Mouse (Mus musculus) adrenal gland, postnatal 4 days (tissue): ENCODE results near the gene Surf1. TPM values are rescaled to one million over a fixed set of nuclear protein-coding genes. Genes with fewer than 3 reads are reported as not detected.
"Not testable (repeated sequence)": the region's sequence is repeated elsewhere in the genome, so short reads cannot be mapped to it uniquely, and the experiment has no call there.

Source experiments
- DNase-seq, 2 experiments: peaks; one replicate each; pipeline ENCODE4 v3.0.0; 2021 to 2022; ENCODE audit warnings: low spot score in 2 of 2, mixed read lengths in 2 of 2
- total RNA-seq, 2 experiments: library from RNA; stranded (reverse); gene quantifications; 2 replicates each; pipeline ENCODE4 v1.2.3; 2021

Surf1 gene
- total RNA-seq, 2 experiments from 2014 or later: 90.9 to 103 TPM

GRCm38 (mm10) chr2:26901834-26902400, 14.4 kb downstream of the Surf1 start:
- no peak for DNase-seq

GRCm38 (mm10) chr2:26900731-26901130, 15.6 kb downstream of the Surf1 start:
- no peak for DNase-seq

DNA sequence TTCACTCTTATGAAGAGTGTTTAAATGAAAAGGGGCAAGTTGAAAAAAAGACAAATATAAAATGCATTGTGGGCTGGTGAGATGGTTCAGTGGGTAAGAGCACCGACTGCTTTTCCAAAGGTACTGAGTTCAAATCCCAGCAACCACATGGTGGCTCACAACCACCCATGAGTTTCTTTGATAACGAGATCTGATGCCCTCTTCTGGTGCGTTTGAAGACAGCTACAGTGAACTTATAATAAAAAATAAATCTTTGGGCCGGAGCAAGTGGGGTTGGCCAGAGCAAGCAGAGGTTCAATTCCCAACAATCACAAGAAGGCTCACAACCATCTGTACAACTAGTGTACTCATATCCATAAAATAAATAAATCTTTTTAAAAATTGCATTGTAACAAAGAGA, 20.4 kb downstream of the Surf1 start:
- no peak for DNase-seq

- not testable (repeated sequence) for DNase-seq
Observed at GRCm38 (mm10) chr2:26886170-26886569, 30.2 kb downstream of the Surf1 start.

DNA sequence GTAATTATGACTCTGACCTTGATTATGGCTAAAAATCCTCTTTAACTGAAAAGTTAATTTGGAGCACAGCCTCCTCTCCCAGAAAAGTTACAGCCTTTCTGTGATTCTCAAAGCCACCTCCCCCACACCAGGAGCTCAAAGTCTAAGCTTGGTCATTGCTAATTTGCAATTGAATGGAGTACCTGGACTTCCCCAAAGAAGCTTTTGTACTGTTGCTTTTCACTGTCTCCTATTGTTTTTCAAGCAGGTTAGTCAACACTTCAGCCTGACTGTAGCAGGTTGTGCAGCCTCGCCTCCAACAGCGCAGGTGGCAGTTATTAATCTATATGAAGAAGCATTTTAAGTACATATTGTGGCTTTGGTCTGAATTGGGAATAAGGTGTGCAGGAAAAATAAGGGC, 30.8 kb downstream of the Surf1 start:
- not testable (repeated sequence) for DNase-seq

DNA sequence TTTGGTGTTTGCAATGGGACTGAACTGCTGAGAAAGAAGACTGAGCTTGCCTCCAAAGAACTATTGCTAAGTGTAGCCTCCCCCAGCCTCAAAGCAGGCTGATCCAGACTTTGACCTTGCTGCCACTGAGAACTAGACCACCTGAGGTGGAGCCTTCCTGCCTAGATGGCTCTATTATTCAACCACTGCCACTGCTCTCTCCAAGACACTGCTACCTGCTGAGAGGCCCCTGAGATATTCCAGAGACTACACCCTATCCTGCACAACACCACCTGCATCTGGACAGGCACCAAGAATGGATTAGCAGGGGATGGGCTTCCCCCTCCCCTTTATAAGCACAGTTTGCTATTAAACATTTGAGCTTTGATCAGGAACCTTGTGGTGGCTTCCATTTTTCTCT, 37.8 kb downstream of the Surf1 start:
- DNase-seq: no peak

GRCm38 (mm10) chr2:26870666-26871065, 45.7 kb downstream of the Surf1 start:
- DNase-seq: no peak

DNA sequence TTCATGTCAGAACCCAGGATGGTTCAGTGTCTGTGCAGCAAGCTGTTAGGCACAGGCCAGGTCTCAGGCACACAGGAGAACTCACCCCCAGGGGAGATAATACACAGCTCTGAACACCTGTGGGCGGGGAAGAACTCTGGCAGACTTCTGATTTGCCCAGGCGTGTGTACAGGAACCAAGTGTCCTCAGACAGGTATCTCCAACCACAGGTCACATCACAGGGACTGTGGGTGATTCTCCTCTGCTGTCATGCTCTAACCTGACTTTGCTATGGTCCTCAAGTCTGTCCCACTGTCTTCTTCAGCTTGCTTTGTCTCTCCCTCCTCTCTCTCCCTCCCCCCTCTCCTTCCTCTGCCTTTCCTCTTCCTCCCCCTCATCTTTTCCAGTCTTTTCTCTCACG, 51.5 kb downstream of the Surf1 start, which contains the start of gene Abo:
Gene Abo, minus strand, starts transcription at position 101 of the 400 bp plus-strand sequence.
- DNase-seq: no peak

Other genes starting within 250 kb of the Surf1 start
- gene Lcn4, start 245.2 kb downstream of the Surf1 start, total RNA-seq: not detected
- gene Abo, start 51.6 kb downstream of the Surf1 start, total RNA-seq: not detected
- gene Surf6, start 13.7 kb downstream of the Surf1 start, total RNA-seq: 10 to 100 TPM; 31.1 to 31.7 TPM
- gene Med22, start 5.9 kb downstream of the Surf1 start, total RNA-seq: 10 to 100 TPM; 61.2 to 65.8 TPM
- 100 to 1,000 TPM; 585 to 598 TPM for gene Rpl7a, start 5.8 kb downstream of the Surf1 start, total RNA-seq
- 10 to 100 TPM; 42.6 to 43.6 TPM for gene Surf2, start 163 bp downstream of the Surf1 start, total RNA-seq
- gene Surf4, start 17.4 kb upstream of the Surf1 start, total RNA-seq: 100 to 1,000 TPM; 151 to 163 TPM
- under 1 TPM; 0.31 to 0.73 TPM for gene Stkld1, start 17.5 kb upstream of the Surf1 start, total RNA-seq
- 10 to 100 TPM; 40.7 to 43.0 TPM for gene Rexo4, start 47.9 kb upstream of the Surf1 start, total RNA-seq
- gene Adamts13, start 56.9 kb upstream of the Surf1 start, total RNA-seq: under 1 TPM; 0.08 to 0.85 TPM
- gene Cacfd1, start 93.4 kb upstream of the Surf1 start, total RNA-seq: 10 to 100 TPM; 49.8 to 53.7 TPM
- gene Slc2a6, start 111.5 kb upstream of the Surf1 start, total RNA-seq: 1 to 10 TPM; 1.3 TPM
- gene Mymk, start 155.6 kb upstream of the Surf1 start, total RNA-seq: 1 to 10 TPM in 1 of 2 experiments, under 1 TPM in 1; 0.59 to 1.8 TPM
- gene Adamtsl2, start 162.8 kb upstream of the Surf1 start, total RNA-seq: 10 to 100 TPM in 1 of 2 experiments, 1 to 10 TPM in 1; 9.6 to 13.5 TPM
- 1 to 10 TPM; 4.0 to 5.0 TPM for gene Fam163b, start 226.0 kb upstream of the Surf1 start, total RNA-seq
- gene Dbh, start 248.7 kb upstream of the Surf1 start, total RNA-seq: 100 to 1,000 TPM; 515 to 549 TPM